Mouse (Mus musculus): ENCODE results near the gene Snx25.

Snx25 gene

DNA sequence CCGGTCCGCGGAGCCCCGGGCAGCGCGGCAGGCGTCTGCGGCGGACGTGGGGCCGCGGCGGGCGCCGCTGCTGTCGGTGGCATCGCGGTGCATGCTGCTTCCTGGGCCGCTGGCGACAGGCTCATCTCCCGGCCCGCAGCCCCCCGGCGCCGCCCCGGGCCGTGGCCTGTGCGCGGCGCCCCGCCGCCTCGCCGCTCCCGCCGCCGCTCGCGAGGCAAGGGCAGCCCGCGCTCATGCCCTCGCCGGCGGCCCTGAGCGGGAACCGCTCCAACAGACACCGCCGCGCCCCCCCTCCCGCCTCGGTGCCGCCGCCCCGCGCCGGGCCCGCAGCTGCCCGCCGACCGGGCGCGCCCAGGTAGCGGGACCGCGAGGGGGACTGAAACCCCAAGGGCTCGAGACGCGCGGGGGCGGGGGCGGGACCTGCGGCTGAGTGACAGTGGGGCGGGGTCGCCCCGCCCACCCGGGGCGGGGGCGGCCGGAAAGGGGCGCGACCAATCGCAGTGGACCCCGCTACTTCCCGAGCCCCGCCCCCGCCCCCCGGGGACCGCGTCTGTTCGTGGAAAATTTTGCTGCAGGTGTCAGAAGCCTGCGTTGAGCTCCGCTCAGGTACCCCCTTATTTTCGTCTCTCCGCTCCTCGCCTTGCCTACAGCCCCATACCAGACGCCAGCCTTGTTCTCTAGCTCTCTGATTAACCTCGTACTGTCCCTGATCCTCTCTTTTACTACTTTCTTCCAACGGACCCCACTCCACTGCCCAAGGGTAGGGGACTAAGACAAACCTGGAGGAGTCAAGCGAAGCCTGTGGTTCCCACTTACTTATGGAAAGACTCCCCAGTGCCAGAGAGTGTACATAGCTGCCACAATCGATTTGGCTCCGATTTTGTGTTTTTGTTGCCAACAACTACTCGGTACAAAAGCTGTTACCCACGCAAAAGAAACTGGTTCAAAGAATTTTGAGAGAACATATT is at the start of gene Snx25:
TSS of gene Snx25 (minus strand) at position 96 of the 968 bp plus-strand sequence.
- peak; percentile 78 to 85 for DNase-seq (ENCODE audit: low spot score in 2 of 2)

GRCm38 (mm10) chr8:46197673-46198072 is 45.7 kb upstream of the Snx25 start:
- no peak for DNase-seq (ENCODE audit: low spot score in 2 of 2)

DNA sequence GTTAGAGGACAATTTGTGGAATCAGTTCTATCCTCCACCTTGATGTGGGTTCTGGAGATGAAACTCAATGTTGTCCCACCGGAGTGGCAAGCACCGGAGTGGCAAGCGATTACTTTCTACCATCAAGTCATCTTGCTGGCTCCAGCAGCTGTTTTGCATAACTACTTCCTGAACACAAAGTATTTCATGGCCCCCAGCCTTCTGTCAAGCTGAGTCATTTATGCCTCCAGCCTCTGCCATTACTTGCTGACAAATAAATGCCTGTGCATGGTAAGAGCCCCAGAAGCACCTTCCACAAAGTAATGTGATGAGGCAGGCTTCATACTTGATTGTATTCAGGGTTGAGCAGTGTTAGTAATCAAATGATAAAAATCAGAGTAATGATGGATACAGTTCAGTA is 44.9 kb upstream of the Snx25 start:
- no peak for DNase-seq (ENCODE audit: low spot score in 2 of 2)

GRCm38 (mm10) chr8:46193100-46193499 is 41.1 kb upstream of the Snx25 start:
- DNase-seq (ENCODE audit: low spot score in 2 of 2), result no peak

DNA sequence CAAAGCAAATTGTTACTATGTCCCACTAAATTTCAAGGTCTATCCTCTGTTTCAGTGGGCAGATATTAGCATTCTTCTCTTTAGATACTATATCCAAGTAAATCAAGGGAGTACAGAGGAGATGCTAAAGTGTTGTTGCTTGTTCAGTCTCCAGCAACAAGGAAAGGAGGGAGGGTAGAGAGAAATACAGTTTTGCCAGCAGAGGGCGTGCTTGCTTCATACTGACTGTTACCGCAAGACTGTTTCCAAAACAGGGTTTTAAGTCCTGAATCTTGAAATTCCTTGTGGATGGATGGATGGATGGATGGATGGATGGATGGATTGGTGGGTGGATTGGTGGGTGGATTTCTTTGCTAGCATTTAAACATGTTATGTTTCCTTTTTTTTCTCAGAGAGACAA is 33.4 kb upstream of the Snx25 start:
- DNase-seq (ENCODE audit: low spot score in 2 of 2), result peak; percentile 40 to 51

GRCm38 (mm10) chr8:46180136-46180535 is 28.2 kb upstream of the Snx25 start:
- no peak for DNase-seq (ENCODE audit: low spot score in 2 of 2)

DNA sequence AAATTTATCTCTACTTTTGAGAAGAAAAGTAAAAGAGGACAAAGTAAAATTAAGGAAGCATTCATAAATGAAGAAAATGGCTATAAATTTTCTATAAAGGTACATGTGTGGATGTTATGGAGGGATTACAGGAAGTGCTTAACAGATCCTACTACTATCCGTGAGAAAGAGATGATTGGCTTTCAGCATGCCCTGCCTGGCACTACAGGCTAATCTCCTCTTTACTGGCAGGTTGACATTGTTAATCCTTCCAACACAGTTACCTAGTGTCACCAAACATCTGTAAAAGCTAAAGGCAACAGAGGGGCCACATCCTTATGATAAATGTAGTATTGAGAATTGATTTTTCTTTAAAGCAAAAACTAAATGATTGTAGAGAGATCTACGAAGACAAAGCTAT is 21.7 kb upstream of the Snx25 start:
- DNase-seq (ENCODE audit: low spot score in 2 of 2), result no peak

GRCm38 (mm10) chr8:46163870-46164190 is 11.9 kb upstream of the Snx25 start:
- DNase-seq (ENCODE audit: low spot score in 2 of 2), result no peak

DNA sequence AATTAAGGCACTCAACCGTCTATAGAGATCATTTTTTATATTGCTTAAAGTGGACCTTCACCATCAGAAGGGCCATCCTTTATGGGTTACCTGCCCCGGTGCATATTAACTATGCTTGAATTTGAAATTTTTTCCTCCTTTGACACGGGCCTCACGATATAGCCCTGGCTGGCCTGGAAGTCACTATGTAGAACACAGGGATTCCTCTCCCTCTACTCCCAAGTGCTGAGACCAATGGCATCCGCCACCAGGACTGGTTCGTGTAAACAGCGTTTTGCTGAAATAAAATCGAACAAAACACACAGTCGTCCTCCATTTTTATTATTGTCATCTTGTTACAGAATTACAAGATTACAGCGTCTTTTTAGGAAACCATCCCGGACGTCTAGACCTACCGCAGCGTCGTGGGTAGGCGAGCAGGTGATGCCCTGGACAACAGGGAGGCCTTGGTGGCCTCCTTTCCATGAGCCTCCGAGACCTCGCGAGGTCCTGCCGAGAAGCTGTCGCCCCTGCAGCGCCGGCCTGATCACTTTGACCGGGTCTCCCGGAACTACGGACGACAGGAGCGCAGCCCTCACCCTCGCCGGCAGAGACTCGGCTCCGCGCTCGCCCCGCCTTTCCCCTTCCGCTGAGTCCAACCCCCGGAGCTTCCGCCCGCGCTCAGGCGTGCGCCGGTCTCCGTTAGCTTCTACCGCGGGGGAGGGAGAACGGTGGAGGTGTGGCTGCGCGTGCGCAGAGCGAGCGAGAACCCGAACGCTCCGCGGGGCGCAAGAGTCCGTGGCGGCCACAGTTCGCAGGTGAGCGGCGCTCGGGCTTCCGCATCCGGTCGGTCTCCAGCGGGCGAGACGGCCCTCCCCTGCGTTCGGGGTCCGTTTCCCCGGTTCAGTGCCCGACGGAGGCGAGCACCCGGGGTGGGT is 11.3 kb upstream of the Snx25 start:
- DNase-seq (ENCODE audit: low spot score in 2 of 2), result peak; percentile 94 to 96

- no peak for DNase-seq (ENCODE audit: low spot score in 2 of 2)
These were observed 1.1 kb upstream of the Snx25 start for GRCm38 (mm10) chr8:46153042-46153441.

DNA sequence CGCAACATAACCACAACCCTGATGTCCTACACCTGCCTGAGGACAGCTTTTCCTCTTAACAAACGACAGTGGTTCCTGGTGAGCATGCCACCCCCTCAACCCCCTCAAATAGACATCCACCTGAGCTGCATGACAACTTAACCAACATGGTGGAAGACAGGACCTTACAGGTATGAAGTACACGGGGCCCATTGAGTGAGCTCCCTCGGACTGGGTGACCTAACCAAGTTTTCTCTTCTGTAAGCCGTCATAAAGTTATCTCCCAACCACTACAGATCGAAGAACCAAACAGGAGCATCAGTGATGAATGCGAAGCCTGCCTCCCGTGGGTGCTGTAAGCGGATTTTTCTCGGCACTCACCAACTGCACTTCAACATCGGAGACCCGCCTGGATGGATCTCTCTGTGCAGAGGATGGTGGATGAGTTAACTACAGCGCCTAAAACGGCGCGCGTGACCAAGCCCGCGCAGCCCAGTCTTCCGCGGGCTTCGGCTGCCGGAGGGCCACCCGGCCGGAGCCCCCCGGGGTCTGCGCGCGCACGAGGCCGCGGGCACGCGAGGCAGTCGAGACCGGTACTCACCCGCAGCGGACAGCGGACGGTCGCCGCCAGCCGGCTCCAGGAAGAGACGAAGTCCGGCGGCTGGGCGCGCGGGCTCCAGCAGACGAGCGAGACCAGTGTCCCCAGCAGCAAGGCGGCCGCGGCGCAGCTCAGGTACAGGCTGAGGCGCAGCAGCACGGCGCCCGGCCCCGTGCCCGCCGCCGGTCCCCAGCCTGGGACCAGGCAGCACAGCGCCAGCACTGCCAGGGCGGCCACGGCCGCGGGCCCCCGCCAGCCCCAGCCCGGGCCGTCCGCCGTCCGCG is 527 bp downstream of the Snx25 start, which contains the start of gene Cfap97:
TSS of gene Cfap97 (plus strand) at position 570 of the 861 bp plus-strand sequence.
- DNase-seq (ENCODE audit: low spot score in 2 of 2), result peak in 1 of 2 experiments; percentile 64

GRCm38 (mm10) chr8:46149782-46150181 is 2.2 kb downstream of the Snx25 start:
- DNase-seq (ENCODE audit: low spot score in 2 of 2), result no peak

- no peak for DNase-seq (ENCODE audit: low spot score in 2 of 2)
These were observed 2.7 kb downstream of the Snx25 start for GRCm38 (mm10) chr8:46149306-46149705.

GRCm38 (mm10) chr8:46146173-46146572 is 5.8 kb downstream of the Snx25 start:
- DNase-seq (ENCODE audit: low spot score in 2 of 2), result no peak

- no peak for DNase-seq (ENCODE audit: low spot score in 2 of 2)
These were observed 8.0 kb downstream of the Snx25 start for GRCm38 (mm10) chr8:46143924-46144323.

GRCm38 (mm10) chr8:46143470-46143869 is 8.5 kb downstream of the Snx25 start:
- no peak for DNase-seq (ENCODE audit: low spot score in 2 of 2)

GRCm38 (mm10) chr8:46142498-46143081 is 9.4 kb downstream of the Snx25 start:
- no peak for DNase-seq (ENCODE audit: low spot score in 2 of 2)

DNA sequence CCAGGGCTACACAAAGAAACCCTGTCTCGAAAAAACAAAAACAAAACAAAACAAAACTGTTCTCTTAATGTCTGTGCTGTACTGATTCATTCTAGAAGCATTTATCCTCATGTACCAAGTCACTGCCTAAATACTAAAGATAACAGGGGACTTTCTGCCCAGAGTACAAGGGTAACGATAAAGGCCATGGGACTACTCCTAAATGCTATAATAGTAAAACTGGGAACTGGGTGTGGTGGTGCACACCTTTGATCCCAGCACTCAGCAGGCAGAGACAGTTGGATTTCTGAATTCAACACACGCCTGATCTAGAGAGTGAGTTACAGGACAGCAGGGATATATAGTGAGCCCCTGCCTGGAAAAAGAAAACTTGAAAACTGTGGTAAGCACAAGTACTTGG is 10.3 kb downstream of the Snx25 start:
- no peak for DNase-seq (ENCODE audit: low spot score in 2 of 2)

GRCm38 (mm10) chr8:46140376-46141120 is 11.4 kb downstream of the Snx25 start:
- DNase-seq (ENCODE audit: low spot score in 2 of 2), result no peak

GRCm38 (mm10) chr8:46137843-46138596 is 13.9 kb downstream of the Snx25 start:
- no peak for DNase-seq (ENCODE audit: low spot score in 2 of 2)
